Mouse (Mus musculus) T-helper 1 cell (primary cell): ENCODE measurements around the gene Pmpcb.
"Not testable (repeated sequence)": the region's sequence is repeated elsewhere in the genome, so short reads cannot be mapped to it uniquely, and the experiment has no call there.

Source experiments
- in situ Hi-C: fragments of 300-600 bp; cut with MboI, MseI; formaldehyde crosslinking; loops from one replicate; pipeline ENCODE4 v1.15.1; 2025; ENCODE audit warnings: high pct_unique_total_duplicates

Pmpcb gene

DNA sequence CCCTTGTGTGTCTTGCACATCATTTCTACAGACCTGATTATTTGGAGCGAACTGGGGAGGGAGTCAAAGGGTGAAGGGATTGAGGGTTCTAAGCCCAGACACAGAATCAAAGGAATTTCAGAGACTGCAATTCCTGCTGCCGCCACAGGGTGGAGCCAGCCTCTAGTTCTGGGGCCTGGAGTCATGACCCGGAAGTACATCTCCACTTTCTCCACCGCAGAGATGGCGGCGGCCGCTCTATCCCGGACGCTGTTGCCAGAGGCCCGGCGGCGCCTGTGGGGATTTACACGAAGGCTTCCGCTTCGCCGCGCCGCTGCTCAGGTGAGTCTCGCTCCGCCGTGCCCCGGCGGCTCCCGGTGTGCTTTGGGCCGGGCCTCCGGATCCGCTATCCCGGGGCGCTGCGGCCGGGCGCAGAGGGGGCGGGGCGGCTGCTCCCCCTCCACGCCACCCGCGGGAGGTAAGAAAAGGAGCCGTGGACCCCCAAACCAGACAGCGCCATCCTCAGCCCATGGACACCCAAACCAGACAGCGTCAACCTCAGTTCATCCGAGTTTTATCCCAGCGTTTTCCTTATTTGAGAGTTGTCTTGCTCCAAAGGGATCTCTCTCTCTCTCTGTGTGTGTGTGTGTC lies at the start of gene Pmpcb:
Gene Pmpcb (plus strand): TSS at position 186 of the 630 bp plus-strand sequence.
- in situ Hi-C loops, result no loop called here

DNA sequence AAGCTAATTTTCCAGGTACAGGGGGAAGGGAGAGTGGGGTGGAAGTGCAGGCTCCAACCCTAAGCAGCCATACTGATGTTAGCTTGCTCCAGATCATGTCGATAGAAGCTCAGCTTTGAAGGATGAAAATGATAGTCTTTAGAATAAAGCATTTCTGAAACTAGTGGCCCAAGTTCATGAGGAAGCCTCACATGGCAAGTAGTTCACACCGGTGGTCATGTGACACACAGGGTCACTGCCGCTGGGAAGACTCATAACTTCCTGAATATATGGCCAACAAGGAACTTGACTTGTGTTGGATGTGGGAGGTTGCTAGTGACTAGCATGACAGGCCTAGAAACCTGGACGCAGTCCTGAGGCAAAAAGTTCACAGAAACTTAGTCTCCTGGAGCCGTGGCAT lies 44.7 kb upstream of the Pmpcb start:
- in situ Hi-C loops, result no loop called here

- in situ Hi-C loops, result no loop called here
Measured at GRCm38 (mm10) chr5:21693372-21693870, 43.5 kb upstream of the Pmpcb start.

DNA sequence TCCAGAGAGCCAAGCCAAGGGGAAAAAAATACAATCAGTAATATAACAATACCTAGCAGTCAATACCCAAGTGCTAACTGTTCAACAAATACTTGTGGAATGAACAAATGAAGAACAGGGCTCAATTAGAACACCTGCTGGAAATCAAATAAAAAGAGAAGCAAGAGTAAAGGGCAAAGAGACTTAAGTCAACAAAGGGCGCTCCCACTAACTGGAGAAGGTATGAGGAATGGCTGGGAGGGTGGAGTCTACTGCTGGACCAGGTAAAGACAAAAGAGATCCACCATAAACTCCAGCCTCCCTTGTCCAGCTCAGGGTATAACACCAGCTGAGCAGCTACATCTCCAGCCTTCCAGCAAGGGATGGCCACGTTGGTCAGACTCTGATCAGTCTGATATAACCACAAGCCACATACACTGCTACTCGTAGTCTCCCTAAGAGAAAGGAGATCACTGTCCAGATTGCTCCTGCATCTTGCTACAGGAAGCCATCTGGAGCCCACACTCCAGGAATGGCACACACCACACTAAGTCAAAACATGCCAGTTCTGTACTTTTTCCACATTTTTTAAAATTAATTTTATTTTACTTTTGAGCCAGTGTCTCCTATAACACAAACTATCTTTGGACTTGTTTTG lies 42.0 kb upstream of the Pmpcb start:
- in situ Hi-C loops, result no loop called here

- in situ Hi-C loops, result not testable (repeated sequence)
Measured at GRCm38 (mm10) chr5:21699555-21699954, 37.4 kb upstream of the Pmpcb start.

- in situ Hi-C loops, result loop anchor here (10.0 kb wide), 1 partner anchor 816 kb away; the partner anchor contains the start of genes Phtf2 and Tmem60
Measured at GRCm38 (mm10) chr5:21700272-21700821, 36.6 kb upstream of the Pmpcb start.

DNA sequence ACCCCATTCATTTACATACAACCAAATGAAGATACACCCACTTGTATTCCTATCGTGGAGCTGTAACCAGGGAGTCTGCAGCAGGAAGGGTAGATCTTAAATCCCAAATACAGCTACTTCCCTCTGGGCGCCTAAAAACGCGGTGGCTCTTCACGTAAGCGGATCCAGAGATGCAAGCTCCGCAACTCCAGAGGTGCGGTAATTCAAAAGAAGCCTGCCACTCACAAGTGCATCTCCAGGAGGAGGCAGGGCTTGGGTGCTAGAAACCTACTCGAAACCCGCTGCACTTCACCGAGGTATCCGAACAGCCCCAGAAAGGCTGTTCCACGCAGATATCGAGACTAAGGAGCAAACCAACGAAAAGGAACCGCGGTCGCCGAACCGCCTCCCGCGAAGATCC lies 36.0 kb upstream of the Pmpcb start:
- in situ Hi-C loops, result loop anchor here (10.0 kb wide), 1 partner anchor 816 kb away; the partner anchor contains the start of genes Phtf2 and Tmem60

- in situ Hi-C loops, result loop anchor here (10.0 kb wide), 1 partner anchor 817 kb away; the partner anchor contains the start of genes Phtf2 and Tmem60
Measured at GRCm38 (mm10) chr5:21701351-21702008, 35.5 kb upstream of the Pmpcb start, which contains the start of gene Napepld. TSS of gene Napepld (minus strand) at chr5:21701396.

DNA sequence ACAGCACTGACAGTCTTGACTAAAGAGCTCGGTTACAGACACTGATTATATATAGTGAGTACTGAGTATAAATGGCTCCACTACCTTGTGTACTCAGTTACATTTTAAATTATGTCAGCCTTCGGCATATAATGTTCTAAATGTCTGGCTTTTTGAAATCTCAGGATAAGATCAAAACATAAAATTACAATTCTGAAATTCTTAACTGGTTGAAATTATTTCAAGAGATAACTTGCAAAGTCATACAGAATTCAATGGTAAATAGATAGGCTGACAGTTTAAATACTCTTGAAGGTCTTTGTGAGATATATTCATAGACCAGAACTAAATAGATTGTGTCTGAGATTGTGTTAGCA lies 35.0 kb upstream of the Pmpcb start:
- in situ Hi-C loops, result loop anchor here (10.0 kb wide), 1 partner anchor 817 kb away; the partner anchor contains the start of genes Phtf2 and Tmem60

DNA sequence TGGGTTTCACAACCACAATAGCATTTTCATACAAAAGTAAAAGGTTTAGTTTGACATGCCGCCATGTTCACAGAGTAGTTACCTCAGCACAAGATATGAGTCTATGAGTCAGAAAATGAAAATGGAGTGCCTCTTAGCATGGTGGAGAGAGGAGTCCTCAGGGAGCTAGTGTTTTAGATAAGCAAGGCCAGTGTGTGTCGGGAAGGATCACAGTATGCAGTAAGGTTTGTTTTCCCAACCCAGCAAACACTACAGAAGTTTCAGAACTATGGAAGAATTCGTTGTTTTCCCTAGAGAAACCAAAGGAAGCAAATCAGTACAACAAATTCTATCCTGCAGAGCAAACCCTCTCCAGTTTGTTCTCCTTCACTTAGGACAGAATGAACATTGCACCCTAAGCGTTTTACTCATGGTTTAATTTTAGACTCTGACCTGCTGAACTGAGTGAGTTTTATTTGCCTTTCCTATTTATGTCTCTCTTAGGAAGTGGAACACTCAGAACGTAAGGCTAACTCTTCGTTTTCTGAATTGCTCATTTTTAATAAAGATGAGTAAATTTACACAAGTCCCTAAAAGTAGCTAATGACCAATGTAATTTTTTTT lies 34.0 kb upstream of the Pmpcb start:
- in situ Hi-C loops, result loop anchor here (10.0 kb wide), 1 partner anchor 818 kb away; the partner anchor contains the start of genes Phtf2 and Tmem60

DNA sequence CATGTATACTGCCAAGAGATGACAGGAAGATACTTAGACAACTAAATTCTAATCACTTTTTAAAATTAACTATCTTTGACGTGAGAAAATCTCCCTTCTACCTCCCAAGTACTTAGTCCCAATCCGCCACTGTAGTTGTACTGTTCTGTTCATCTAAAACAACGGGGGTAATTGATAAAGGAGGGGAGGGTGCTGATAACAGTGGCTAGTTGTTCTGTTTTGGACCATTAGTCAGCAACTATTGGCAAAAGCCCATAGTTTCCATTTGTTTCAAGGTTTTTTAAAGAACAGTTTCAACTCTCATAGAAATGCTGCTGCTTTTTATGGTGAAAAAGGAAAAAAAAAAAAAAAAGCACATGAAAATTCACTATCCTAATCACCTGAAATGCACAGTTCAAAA lies 33.2 kb upstream of the Pmpcb start:
- in situ Hi-C loops, result loop anchor here (10.0 kb wide), 1 partner anchor 819 kb away; the partner anchor contains the start of genes Phtf2 and Tmem60

DNA sequence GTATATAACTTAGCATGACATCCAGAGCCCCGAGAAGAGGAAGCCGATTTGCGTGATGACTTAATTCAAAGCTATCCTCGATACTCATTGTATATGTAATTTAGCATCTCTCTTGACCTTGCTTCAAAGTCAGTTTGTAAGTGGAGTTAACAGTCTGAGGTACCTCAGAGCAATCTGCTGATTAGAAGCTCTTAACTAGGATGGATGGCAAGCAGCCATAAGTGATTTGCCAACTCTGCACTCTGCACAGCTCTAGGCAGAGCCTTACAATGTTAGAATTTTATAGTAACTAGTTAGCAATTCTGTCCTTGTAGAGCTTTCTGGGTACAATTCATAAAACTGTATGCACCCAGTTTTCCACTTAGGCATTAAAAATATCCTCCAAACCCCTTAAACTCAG lies 30.4 kb upstream of the Pmpcb start:
- in situ Hi-C loops, result loop anchor here (10.0 kb wide), 1 partner anchor 822 kb away; the partner anchor contains the start of genes Phtf2 and Tmem60

GRCm38 (mm10) chr5:21708011-21708410 lies 28.9 kb upstream of the Pmpcb start:
- in situ Hi-C loops, result loop anchor here (10.0 kb wide), 1 partner anchor 823 kb away; the partner anchor contains the start of genes Phtf2 and Tmem60

- in situ Hi-C loops, result no loop called here
Measured at GRCm38 (mm10) chr5:21712127-21712715, 24.7 kb upstream of the Pmpcb start.

- in situ Hi-C loops, result no loop called here
Measured at GRCm38 (mm10) chr5:21714447-21714846, 22.5 kb upstream of the Pmpcb start.

GRCm38 (mm10) chr5:21717165-21717715 lies 19.7 kb upstream of the Pmpcb start:
- in situ Hi-C loops, result no loop called here

- in situ Hi-C loops, result no loop called here
Measured at GRCm38 (mm10) chr5:21718546-21718945, 18.4 kb upstream of the Pmpcb start.

- in situ Hi-C loops, result no loop called here
Measured at GRCm38 (mm10) chr5:21719209-21719608, 17.7 kb upstream of the Pmpcb start.

DNA sequence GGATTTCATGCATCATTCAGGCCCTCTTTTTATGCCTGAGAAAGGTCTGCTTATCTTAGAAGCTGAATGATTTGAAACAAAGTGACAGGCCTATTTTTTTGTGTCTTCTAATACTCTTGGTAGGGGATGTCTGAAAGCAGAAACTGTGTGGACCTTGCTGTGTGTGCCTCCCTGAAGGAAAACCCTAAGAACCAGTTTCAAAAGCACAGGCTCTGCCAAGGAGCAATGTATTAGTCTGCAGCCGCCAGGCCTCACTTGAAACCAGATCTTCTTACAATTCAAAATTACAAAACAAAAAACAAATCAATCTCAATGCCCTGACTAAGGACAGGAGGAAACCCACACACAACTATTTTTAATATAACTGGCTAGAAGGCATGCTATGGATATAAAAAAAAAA lies 12.5 kb upstream of the Pmpcb start:
- in situ Hi-C loops, result loop anchor here (10.0 kb wide), 1 partner anchor 380 kb away; no protein-coding TSS in a partner anchor

DNA sequence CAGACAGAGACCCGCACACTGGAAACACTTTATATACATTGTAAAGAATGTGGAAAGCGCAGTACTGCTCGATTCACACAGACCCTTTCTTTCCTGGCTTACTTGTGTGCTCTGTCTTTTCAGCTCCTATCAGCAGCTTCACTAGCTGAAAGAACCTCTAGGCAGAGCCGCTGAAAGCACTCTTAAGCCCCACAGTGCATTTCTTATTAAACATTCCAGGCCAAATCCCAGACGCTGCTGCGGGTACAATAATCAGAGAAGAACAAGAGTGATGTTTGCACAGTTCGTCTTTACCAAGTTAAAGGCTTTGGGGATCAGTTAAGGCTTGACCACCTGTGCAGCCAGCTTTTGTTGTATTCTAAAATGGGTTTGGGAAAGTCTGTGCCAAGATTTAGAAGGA lies 12.1 kb upstream of the Pmpcb start:
- in situ Hi-C loops, result loop anchor here (10.0 kb wide), 1 partner anchor 380 kb away; no protein-coding TSS in a partner anchor
